Mouse (Mus musculus) skeletal muscle tissue, postnatal 0 days (tissue): ENCODE results near the gene Zfp36l3. TPM values are rescaled to one million over a fixed set of nuclear protein-coding genes. Genes with fewer than 3 reads are reported as not detected.

Experiments
- polyA plus RNA-seq: library from polyadenylated mRNA; unstranded; fragments of >200 nt; fragmentation: Nextera tagmentation; extraction: Ambion mirVana; gene quantifications from 2 replicates; pipeline ENCODE4 v1.2.1, GENCODE M21; 2015

The Zfp36l3 gene
- not detected in 2 replicates for polyA plus RNA-seq

GRCm38 (mm10) chrX:53776276-53776675 lies at the start of gene Zfp36l3:
Zfp36l3 (minus strand) TSS chrX:53776394.

GRCm38 (mm10) chrX:53797519-53797918 lies 21.3 kb upstream of the Zfp36l3 start, which contains the start of gene Xlr:
Xlr (minus strand) TSS chrX:53797706.

DNA sequence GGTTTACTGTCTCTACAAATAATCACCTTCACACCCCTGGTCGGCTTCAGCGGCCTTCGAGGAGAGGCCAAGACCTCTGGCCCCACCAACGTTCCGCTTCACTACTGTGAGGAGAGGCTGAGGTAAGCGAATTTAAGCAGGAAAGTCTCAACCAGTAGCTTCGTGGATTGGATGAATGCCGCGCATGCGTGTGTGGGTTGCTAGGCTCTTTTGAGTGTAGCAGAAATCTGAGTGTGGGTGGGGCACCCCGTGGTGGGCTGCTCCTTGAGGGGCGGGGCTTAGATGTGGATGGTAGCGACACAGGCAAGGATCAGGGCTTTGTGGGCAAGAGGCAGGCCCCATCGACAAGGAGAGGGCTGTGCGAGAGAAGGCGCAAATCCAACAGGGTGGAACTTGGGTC lies 18.5 kb downstream of the Zfp36l3 start, which contains the start of gene 1700013H16Rik:
TSS of gene 1700013H16Rik (minus strand) at position 96 of the 400 bp plus-strand sequence.

DNA sequence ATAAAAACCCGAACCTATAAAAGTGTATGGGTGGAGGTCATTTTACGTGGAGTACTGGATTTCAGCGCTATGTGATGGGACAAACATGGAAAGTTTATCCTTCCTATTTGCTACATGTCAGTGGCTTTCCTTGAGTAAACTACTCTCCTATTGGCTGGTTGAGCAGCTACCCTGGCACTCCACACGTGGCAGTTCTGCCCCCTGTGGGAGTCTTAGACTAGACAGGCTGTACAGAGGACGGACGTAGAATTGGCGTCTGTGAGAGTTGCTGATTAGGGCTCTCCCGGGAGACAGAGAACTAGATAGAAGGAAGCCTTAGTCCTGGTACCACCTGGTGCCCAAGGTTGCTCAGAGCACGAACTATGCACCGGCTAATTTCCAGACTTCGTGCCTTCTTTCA lies 51.6 kb downstream of the Zfp36l3 start, which contains the start of gene 4930502E18Rik:
TSS of gene 4930502E18Rik (plus strand) at position 231 of the 400 bp plus-strand sequence.

Other genes with a start within 250 kb of the Zfp36l3 start
- gene Rtl8c, start 168.4 kb downstream of the Zfp36l3 start, polyA plus RNA-seq = 18.7 and 19.4 TPM in 2 replicates
- gene Gm14597, start 167.4 kb downstream of the Zfp36l3 start, polyA plus RNA-seq = not detected in 2 replicates
- 98.5 and 109 TPM in 2 replicates for gene Rtl8a, start 132.7 kb downstream of the Zfp36l3 start, polyA plus RNA-seq
- 91.4 and 105 TPM in 2 replicates for gene Rtl8b, start 106.0 kb downstream of the Zfp36l3 start, polyA plus RNA-seq
- 0.09 and 0.13 TPM in 2 replicates for gene 4930502E18Rik, start 51.6 kb downstream of the Zfp36l3 start, polyA plus RNA-seq
- not detected in 2 replicates for gene 1700013H16Rik, start 18.6 kb downstream of the Zfp36l3 start, polyA plus RNA-seq
- 2.2 and 2.8 TPM in 2 replicates for gene Xlr, start 21.3 kb upstream of the Zfp36l3 start, polyA plus RNA-seq